Mouse (Mus musculus): ENCODE measurements around the gene Zbtb16.

DNA sequence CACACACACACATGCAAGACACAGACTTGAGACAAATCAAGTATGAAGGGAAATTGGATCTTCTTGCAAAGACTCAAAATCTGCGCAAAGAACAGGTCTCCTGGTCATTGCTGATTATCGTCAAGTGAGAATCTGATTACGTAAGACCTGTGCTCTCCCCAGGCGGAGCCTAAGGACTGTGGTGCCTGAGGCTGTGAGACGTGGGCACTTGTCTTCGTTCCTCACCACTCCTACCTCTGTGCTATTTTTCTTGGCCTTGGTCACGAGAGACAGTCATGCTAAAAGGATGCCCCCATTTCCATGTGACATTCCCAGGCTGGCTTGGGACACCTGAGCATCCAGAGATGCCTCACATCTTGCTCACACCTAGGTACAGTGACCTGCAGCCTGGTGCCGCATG is 30.2 kb downstream of the Zbtb16 start:
- TF ChIP-seq POLR2A (IDR thresholded peaks at IDR 0.05; ENCODE audit: low read depth, low read length), result no peak
- no peak for TF ChIP-seq CTCF (conservative IDR thresholded peaks at IDR 0.05; ENCODE audit: insufficient read depth, insufficient read length, low read depth, low read length)

All from kidney, adult 2 months (tissue).